Mouse (Mus musculus): ENCODE data around the gene Vwa5b2.

- TF ChIP-seq CTCF (IDR thresholded peaks at IDR 0.05; ENCODE audit: borderline replicate concordance, control insufficient read depth, extremely low read depth, insufficient read depth, low read length, poor library complexity) (0 out of 2 replicates have a peak, but pooled peaks have one; percentile 25), POLR2A (IDR thresholded peaks at IDR 0.05; ENCODE audit: control insufficient read depth, extremely low read depth, insufficient read depth, low read length, poor library complexity) (no peak)
These were observed 22.3 kb downstream of the Vwa5b2 start, which contains the start of the genes Eef1akmt4, Gm49333 and Alg3 for GRCm38 (mm10) chr16:20611357-20612227.

Data from thymus, adult 2 months (tissue).